Mouse (Mus musculus) liver, adult 2 months (tissue): Measurements from ENCODE around the gene Plxnb1. TPM values are rescaled to one million over a fixed set of nuclear protein-coding genes. Genes with fewer than 3 reads are reported as not detected.

Experiments
- DNase-seq: peaks from one replicate; pipeline ENCODE4 v3.0.0-alpha.2; 2011; ENCODE audit warnings: low read depth, low spot score; ENCODE audit errors: extremely low read depth
- H3K27ac ChIP-seq: fragments of 200-500 bp; replicated peaks from 2 replicates; pipeline ENCODE4 v1.5.1; 2012; ENCODE audit warnings: low read depth, mild to moderate bottlenecking, control low read depth, inconsistent platforms, low read length; ENCODE audit not compliant: insufficient read depth
- H3K27me3 ChIP-seq: fragments of 200-500 bp; 2 replicates; pipeline ENCODE4 v1.6.1; 2012; ENCODE audit warnings: mild to moderate bottlenecking, moderate library complexity, low read length, inconsistent platforms; ENCODE audit not compliant: control insufficient read depth, insufficient read depth
- H3K36me3 ChIP-seq: fragments of 200-500 bp; 2 replicates; pipeline ENCODE4 v1.6.1; 2012; ENCODE audit warnings: low read length, inconsistent platforms; ENCODE audit not compliant: control insufficient read depth, insufficient read depth
- H3K4me1 ChIP-seq: fragments of 200-500 bp; 2 replicates; pipeline ENCODE4 v1.6.1; 2011; ENCODE audit warnings: low read length; ENCODE audit not compliant: control insufficient read depth, insufficient read depth
- H3K4me3 ChIP-seq: fragments of 200-500 bp; 2 replicates; pipeline ENCODE4 v1.5.1; 2011; ENCODE audit warnings: low read depth, mild to moderate bottlenecking, control low read depth, low read length, moderate library complexity; ENCODE audit not compliant: insufficient read depth
- H3K79me2 ChIP-seq: fragments of 200-500 bp; 2 replicates; pipeline ENCODE4 v1.6.1; 2012; ENCODE audit warnings: inconsistent platforms, mild to moderate bottlenecking, low read length, moderate library complexity; ENCODE audit not compliant: control insufficient read depth, insufficient read depth
- H3K9ac ChIP-seq: fragments of 200-500 bp; 2 replicates; pipeline ENCODE4 v1.6.1; 2012; ENCODE audit warnings: low read depth, mild to moderate bottlenecking, control low read depth, inconsistent platforms, low read length
- CTCF ChIP-seq: fragments of 200-500 bp; IDR thresholded peaks from 2 replicates; pipeline ENCODE4 v1.5.1; 2011; ENCODE audit warnings: low read depth, low read length, control low read depth
- POLR2A ChIP-seq: fragments of 200-500 bp; IDR thresholded peaks from 2 replicates; pipeline ENCODE4 v1.6.1; 2011; ENCODE audit warnings: low read length, control low read depth; ENCODE audit not compliant: insufficient read depth; ENCODE audit errors: extremely low read depth
- WGBS: fragments of 180-500 bp; shearing (Covaris S2); methylation state at CpG from one replicate; pipeline ENCODE4 v1.1.7; 2018; 5-methylcytosine and 5-hydroxymethylcytosine counted together
- polyA plus RNA-seq: library from polyadenylated mRNA; depleted of rRNA; stranded (reverse); fragments of >200 nt; gene quantifications from 2 replicates; pipeline ENCODE4 v1.2.3, GENCODE M21; 2012
- total RNA-seq: library from RNA; depleted of rRNA; stranded (reverse); fragments of >200 nt; gene quantifications from 2 replicates; pipeline ENCODE4 v1.2.3, GENCODE M21; 2014

Gene Plxnb1
- total and polyA plus RNA-seq, 2 experiments, result 10.9 to 26.5 TPM

GRCm38 (mm10) chr9:109051011-109051501 is 44.1 kb upstream of the Plxnb1 start:
- Histone ChIP-seq H3K27ac (peak overlapping the region; percentile 5; the same call in 1 of the 2 replicates), H3K36me3 (no peaks in the 10 kb centered on the region), H3K79me2 (peaks cover 3% of the 10 kb centered on the region; the same call in 1 of the 2 replicates), H3K27me3 (no peaks in the 10 kb centered on the region), H3K4me3 (no peak overlapping the region), H3K4me1 (peaks cover 5% of the 10 kb centered on the region), H3K9ac (no peak overlapping the region)
- 80% methylated on average over 13 of the region's 13 CpGs for WGBS
- DNase-seq, result no peak
- TF ChIP-seq POLR2A (no peak), CTCF (no peak)

DNA sequence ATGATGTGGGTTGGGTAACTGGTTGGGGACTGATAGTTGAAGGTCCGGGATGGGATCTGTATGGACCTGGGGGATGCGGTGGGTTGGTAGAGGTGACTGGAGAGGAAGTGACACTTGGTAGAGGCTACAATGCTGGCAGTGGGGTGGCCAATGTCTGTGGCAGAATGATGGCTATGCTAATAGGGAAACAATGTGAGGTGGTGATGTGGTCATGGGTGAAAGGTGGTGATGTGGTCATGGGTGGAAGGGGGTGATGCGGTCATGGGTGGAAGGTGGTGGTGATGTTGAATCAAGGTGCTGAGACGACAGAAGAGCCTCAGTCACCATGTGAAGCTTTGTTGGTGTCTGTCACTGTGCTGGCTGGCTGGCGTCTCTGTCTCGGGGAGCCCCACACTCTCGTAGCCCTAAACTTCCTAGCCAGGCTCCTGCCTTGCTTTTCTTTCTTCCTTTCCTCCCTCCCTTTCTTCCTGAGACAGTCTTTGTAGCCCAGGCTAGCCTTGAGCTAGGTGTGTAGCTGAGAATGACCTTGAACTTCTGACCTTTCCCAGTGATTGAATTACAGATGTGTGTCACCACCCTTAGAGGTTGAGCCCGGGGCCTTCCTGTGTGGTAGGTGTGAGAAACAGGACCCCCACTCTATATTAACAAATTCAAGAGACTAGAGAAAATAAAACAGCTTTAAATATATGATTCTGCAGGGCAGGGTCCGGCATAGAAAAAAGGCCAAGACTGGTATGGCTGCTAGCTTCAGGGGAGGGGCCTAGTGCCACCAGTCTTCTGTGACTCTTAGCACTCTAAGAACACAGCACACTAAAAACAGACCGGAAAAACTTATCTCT is 43.3 kb upstream of the Plxnb1 start:
- TF ChIP-seq POLR2A (no peak), CTCF (no peak)

DNA sequence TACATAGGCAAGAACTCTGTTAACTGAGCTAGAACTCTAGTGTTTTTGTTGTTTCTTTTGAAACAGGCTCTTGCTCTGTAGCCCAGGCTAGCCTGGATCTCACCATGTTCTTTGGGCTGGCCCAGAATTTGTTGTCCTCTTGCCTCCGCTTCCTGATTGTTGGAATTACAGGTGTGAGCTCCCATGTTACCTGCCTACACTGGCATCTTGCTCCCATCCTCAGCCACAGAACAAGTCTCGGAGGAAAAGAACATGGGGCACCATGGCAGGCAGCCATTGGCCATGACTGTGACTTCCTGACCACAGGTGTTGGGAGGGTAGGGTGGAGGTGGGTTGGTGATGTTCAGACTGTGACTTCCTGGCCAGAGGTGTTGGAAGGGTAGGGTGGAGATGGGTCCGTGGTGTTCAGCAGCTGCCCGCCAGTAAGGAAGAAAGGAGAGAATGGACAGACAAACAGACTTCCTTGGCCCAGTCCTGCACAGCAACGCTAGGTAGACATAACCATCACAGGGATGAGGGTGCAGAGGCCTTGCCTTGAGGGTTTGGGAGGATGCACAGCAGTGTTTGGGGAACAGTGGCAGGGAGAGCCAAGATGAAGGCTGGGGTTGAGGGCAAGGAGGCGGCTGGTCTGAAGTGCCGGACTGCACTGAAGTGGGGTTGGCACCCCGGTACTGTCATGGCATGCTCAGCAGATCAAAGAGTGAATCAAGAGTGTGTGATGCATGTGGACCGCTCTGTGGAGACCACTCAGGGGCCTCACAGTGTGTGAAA is 42.5 kb upstream of the Plxnb1 start:
- DNase-seq, result no peak
- no peak overlapping the region for H3K9ac ChIP-seq
- 90% methylated on average over 9 of the region's 9 CpGs for WGBS
- H3K36me3 ChIP-seq, result no peaks in the 10 kb centered on the region
- H3K27me3 ChIP-seq, result no peaks in the 10 kb centered on the region
- no peak overlapping the region for H3K27ac ChIP-seq
- H3K79me2 ChIP-seq, result peaks cover 7% of the 10 kb centered on the region; the same call in 1 of the 2 replicates
- H3K4me3 ChIP-seq, result peak overlapping the region; percentile 5; the same call in 1 of the 2 replicates
- no peak for TF ChIP-seq CTCF
- TF ChIP-seq POLR2A, result no peak
- H3K4me1 ChIP-seq, result peaks cover 5% of the 10 kb centered on the region

More for the DNA sequence above, 43.3 kb upstream of the Plxnb1 start:
- Histone ChIP-seq H3K27ac (no peak overlapping the region), H3K9ac (no peak overlapping the region), H3K4me1 (peaks cover 5% of the 10 kb centered on the region), H3K36me3 (no peaks in the 10 kb centered on the region), H3K4me3 (no peak overlapping the region), H3K79me2 (peaks cover 7% of the 10 kb centered on the region; the same call in 1 of the 2 replicates), H3K27me3 (no peaks in the 10 kb centered on the region)
- DNase-seq, result no peak
- 80% methylated on average over 10 of the region's 10 CpGs for WGBS

DNA sequence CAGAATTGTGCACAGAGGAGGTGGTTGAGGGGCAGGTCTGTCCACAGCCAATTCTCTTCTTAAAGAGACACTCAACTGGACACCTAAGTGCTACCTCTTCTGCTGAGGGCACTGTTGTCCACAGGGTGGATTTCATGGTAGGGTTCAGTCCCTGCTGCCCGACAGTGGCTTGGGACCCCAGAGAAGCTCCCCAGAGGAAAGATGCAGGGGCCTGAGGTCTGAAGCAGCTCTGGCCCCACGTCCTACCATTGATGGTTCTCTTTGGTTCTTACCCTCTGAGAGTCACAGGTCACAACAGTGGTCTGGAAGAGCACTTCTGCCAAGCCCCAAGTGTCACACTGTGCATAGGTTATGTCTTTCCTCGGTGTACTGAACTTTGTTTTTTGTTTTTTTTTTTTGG is 41.8 kb upstream of the Plxnb1 start:
- Histone ChIP-seq H3K4me1 (peaks cover 7% of the 10 kb centered on the region), H3K79me2 (peaks cover 7% of the 10 kb centered on the region; the same call in 1 of the 2 replicates), H3K9ac (no peak overlapping the region), H3K36me3 (no peaks in the 10 kb centered on the region), H3K27me3 (no peaks in the 10 kb centered on the region), H3K27ac (no peak overlapping the region), H3K4me3 (no peak overlapping the region)
- 89% methylated on average over 3 of the region's 3 CpGs for WGBS
- no peak for DNase-seq
- TF ChIP-seq CTCF, result no peak
- no peak for TF ChIP-seq POLR2A

- H3K27me3 ChIP-seq, result no peaks in the 10 kb centered on the region
- no peak overlapping the region for H3K9ac ChIP-seq
- H3K79me2 ChIP-seq, result peaks cover 11% of the 10 kb centered on the region; the same call in 1 of the 2 replicates
- no peak overlapping the region for H3K4me3 ChIP-seq
- H3K36me3 ChIP-seq, result no peaks in the 10 kb centered on the region
- DNase-seq, result no peak
- no peak overlapping the region for H3K27ac ChIP-seq
- H3K4me1 ChIP-seq, result peaks cover 11% of the 10 kb centered on the region
- 87% methylated on average over 6 of the region's 6 CpGs for WGBS
- TF ChIP-seq POLR2A (no peak), CTCF (no peak)
Observed at GRCm38 (mm10) chr9:109053851-109054250, 41.3 kb upstream of the Plxnb1 start.
